Mouse (Mus musculus): ENCODE data around the gene Ankdd1a. TPM values are rescaled to one million over a fixed set of nuclear protein-coding genes. Genes with fewer than 3 reads are reported as not detected.

Gene Ankdd1a
- polyA plus RNA-seq, 1 experiment, result 0.06 TPM

- DNase-seq (ENCODE audit: low read depth, low spot score), result no peak
- 44% methylated on average over 4 of the region's 4 CpGs for WGBS
Observed at GRCm38 (mm10) chr9:65546413-65546695, 26.4 kb upstream of the Ankdd1a start.

DNA sequence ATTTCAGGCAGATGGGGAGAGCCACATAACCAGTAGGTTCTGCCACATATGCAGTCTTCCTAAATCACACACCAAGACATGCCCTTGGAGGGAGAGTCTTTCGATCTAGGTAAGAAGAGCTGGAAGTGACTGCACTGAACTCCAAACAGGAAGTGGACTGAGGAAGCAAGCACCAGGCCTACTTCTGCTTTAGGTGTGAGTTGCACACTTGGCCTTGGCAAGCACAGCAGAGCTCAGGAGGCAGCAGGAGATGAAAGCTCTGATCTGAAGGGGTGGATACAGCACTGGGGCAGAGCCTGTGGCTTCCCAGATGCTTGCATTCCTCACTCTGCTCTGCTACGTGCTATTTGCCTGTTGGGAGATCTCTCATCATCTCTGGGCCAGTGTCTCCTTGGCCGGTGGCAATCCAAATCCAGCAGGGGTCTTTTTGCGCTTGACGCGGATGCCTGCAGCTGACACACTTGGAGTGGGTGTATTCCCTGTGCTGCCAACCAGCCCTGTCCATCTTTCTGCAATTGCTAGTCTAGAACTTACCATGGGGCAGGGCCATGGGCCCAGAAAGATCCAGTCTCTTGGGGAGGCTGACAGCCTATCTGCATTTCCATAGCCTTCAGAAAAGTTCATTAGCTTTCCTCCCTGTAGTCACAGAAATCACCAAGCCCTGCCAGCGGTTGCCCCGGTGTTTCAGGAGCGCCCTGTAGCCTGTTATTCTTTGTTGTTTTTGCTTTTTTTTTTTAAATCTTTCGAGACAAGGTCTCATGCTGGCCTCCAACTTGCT is 25.8 kb upstream of the Ankdd1a start:
- no peak for DNase-seq (ENCODE audit: low read depth, low spot score)
- 74% methylated on average over 10 of the region's 10 CpGs for WGBS

GRCm38 (mm10) chr9:65542111-65542524 is 22.1 kb upstream of the Ankdd1a start:
- DNase-seq (ENCODE audit: low read depth, low spot score), result no peak
- WGBS, result 66% methylated on average over 7 of the region's 7 CpGs

DNA sequence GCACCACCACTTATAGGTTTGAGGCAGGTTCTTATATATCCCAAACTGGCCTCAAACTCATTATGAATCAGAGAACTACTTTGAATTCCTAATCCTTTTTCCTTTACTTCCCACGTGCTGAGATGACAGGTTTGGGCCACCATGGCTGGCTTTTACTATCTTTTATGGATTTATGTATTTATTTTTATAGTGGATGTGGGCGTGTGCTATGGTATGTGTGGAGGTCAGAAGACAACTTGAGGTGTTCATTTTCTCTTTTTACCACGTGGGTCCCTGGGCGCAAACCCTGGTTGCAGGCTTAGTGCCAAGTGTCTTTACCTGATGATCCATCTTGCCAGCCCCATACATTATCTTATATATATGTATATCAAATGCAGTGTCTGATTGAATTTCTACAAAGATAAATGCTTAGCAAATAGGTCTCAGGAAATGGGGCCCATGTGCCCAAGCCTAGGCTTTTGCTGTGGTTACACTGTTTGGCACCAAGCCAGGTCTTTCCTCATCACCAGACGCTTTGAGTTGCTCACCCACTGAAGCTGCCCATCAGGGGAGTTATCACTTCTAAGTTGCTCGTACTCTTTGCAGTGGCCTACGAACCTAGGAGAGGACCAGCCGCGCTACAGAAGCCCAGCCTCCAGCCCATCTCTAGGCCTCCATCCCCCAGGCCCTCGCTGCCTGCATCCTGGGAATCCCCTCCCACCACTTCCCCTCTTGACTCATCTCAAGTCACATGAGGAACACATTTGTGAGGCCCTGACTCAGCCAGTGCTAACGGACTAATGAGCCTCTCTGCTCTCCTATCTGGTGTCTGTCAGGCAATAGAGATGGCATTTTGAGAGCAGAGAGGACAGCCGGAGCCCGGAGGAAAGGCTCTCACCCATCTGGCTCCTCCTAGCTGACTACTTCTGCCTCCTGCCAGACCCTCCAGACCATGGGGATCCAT is 21.4 kb upstream of the Ankdd1a start:
- 33% methylated on average over 13 of the region's 13 CpGs for WGBS
- no peak for DNase-seq (ENCODE audit: low read depth, low spot score)

- DNase-seq (ENCODE audit: low read depth, low spot score), result no peak
- WGBS, result 59% methylated on average over 9 of the region's 9 CpGs
Observed at GRCm38 (mm10) chr9:65539697-65540096, 19.7 kb upstream of the Ankdd1a start.

- no peak for DNase-seq (ENCODE audit: low read depth, low spot score)
- 91% methylated on average over 8 of the region's 8 CpGs for WGBS
Observed at GRCm38 (mm10) chr9:65537901-65538630, 18.1 kb upstream of the Ankdd1a start.

DNA sequence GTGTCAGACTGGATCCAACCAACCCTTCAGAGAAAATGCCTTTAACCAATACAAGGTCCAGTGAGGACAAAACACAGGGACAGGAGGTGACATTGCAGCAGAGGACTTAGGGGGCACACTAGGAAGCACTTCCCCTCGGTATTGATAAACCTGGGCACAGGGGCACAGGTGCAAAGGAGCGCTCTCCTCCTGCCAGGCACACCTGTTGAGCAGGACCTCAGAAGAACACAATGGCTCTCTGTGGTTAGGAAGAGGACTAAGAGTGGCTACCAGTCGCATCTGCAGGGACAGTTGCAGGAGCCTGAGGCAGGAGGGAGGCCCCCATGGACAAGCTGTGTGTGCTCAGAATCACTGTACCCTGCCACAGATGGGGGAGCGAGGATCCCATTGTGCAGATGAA is 16.5 kb upstream of the Ankdd1a start:
- 78% methylated on average over 4 of the region's 4 CpGs for WGBS
- no peak for DNase-seq (ENCODE audit: low read depth, low spot score)

- WGBS, result 74% methylated on average over 11 of the region's 11 CpGs
- DNase-seq (ENCODE audit: low read depth, low spot score), result no peak
Observed at GRCm38 (mm10) chr9:65535789-65536469, 15.9 kb upstream of the Ankdd1a start.

DNA sequence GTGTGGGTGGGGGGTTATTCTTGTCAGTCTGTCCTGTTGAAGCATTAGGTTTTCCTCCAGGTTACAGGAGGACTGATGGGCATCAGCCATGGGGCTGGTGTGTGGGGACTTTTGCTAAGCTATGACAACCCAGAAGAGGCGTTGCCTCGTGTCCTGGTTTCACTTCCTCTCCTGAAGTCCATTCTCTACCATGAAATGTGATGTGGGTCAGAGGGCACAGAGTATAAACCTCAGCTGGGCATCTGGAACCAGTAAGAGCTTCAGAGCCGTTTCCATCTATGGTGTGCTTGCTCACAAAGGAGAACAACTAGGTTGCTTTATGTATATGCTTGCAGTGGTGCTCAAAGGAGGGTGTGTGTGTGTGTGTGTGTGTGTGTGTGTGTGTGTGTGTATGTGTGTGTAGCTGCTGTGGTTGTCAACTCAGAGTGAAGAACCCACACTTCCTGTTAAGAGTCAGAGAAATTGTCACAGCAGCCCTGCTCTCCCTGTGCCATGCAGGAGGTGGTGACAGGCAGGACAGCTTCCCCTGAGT is 15.3 kb upstream of the Ankdd1a start:
- DNase-seq (ENCODE audit: low read depth, low spot score), result no peak
- WGBS, result 26% methylated on average over 3 of the region's 3 CpGs

DNA sequence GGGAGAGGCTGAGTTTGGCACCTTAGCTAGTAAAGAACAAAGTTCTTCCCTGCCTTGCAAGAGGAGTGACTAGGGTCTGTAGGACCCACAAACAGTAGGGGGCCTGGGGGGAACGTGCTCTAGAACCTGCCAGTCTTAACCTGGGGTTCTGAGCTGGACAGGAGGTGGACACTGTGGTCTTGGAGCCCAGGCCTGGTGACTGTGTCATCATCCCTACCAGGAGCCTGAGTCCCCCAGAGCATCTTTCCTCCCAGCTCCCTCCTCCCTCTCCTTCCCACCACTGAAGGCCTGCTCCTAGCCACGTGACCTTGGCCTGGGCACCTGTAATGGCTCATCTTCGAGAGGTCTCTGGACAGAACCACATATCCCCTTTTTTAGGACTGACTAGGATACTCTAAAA is 14.1 kb upstream of the Ankdd1a start:
- WGBS, result 94% methylated on average over 3 of the region's 3 CpGs

GRCm38 (mm10) chr9:65532986-65533385 is 13.0 kb upstream of the Ankdd1a start:
- no peak for DNase-seq (ENCODE audit: low read depth, low spot score)
- WGBS, result 46% methylated on average over 8 of the region's 8 CpGs

More for the DNA sequence above, 14.1 kb upstream of the Ankdd1a start:
- no peak for DNase-seq (ENCODE audit: low read depth, low spot score)

- no peak for DNase-seq (ENCODE audit: low read depth, low spot score)
- 91% methylated on average over 5 of the region's 5 CpGs for WGBS
Observed at GRCm38 (mm10) chr9:65531283-65531682, 11.3 kb upstream of the Ankdd1a start.

GRCm38 (mm10) chr9:65529659-65530058 is 9.7 kb upstream of the Ankdd1a start:
- WGBS, result 78% methylated on average over 8 of the region's 8 CpGs
- DNase-seq (ENCODE audit: low read depth, low spot score), result no peak

- 72% methylated on average over 6 of the region's 6 CpGs for WGBS
- no peak for DNase-seq (ENCODE audit: low read depth, low spot score)
Observed at GRCm38 (mm10) chr9:65528417-65529038, 8.5 kb upstream of the Ankdd1a start.

DNA sequence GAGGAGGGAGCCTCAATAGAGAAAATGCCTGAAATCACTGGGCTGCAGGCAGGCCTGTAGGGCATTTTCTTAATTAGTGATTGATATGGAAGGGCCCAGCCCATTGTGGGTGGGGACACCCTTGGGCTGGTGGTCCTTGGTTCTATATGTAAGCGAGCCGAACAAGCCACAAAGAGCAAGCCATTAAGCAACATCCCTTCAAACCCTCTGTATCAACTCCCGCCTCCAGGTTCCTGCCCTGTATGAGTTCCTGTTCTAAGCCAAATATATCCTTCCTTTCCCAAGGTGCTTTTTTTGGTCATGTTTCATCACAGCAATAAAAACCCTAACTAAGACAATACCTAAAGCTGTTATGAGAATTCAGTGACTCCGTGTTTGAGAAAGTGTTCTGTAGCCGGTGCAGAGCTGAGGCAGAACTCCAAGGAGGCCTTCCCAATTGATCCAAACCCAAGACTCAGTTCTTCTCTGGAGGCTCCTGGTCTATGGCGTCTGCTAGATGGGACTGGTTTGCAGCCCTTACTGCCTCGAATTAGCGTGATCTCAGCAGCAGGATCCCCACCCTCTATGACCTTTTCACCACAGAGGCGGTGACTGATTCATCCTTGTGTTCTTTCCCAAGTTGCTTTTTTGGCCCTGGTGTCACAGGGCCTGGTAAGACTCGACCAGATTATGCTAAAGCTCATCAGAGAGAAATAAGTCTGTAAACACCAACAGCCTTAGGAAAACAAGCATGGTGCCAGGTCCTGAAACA is 5.6 kb upstream of the Ankdd1a start:
- 66% methylated on average over 10 of the region's 10 CpGs for WGBS
- no peak for DNase-seq (ENCODE audit: low read depth, low spot score)

GRCm38 (mm10) chr9:65523611-65524364 is 3.8 kb upstream of the Ankdd1a start:
- WGBS, result 25% methylated on average over 14 of the region's 14 CpGs
- peak; percentile 38 for DNase-seq (ENCODE audit: low read depth, low spot score)

GRCm38 (mm10) chr9:65520505-65520876 is 498 bp upstream of the Ankdd1a start:
- 13% methylated on average over 11 of the region's 11 CpGs for WGBS

GRCm38 (mm10) chr9:65514851-65515261 is 5.1 kb downstream of the Ankdd1a start:
- 82% methylated on average over 3 of the region's 3 CpGs for WGBS
- DNase-seq (ENCODE audit: low read depth, low spot score), result no peak

More at GRCm38 (mm10) chr9:65520505-65520876, 498 bp upstream of the Ankdd1a start:
- no peak for DNase-seq (ENCODE audit: low read depth, low spot score)
